Mouse (Mus musculus): ENCODE results near the gene Map2k6. TPM values are rescaled to one million over a fixed set of nuclear protein-coding genes. Genes with fewer than 3 reads are reported as not detected.

The Map2k6 gene
- polyA plus RNA-seq, 1 experiment from 2014 or later = 18.9 TPM

DNA sequence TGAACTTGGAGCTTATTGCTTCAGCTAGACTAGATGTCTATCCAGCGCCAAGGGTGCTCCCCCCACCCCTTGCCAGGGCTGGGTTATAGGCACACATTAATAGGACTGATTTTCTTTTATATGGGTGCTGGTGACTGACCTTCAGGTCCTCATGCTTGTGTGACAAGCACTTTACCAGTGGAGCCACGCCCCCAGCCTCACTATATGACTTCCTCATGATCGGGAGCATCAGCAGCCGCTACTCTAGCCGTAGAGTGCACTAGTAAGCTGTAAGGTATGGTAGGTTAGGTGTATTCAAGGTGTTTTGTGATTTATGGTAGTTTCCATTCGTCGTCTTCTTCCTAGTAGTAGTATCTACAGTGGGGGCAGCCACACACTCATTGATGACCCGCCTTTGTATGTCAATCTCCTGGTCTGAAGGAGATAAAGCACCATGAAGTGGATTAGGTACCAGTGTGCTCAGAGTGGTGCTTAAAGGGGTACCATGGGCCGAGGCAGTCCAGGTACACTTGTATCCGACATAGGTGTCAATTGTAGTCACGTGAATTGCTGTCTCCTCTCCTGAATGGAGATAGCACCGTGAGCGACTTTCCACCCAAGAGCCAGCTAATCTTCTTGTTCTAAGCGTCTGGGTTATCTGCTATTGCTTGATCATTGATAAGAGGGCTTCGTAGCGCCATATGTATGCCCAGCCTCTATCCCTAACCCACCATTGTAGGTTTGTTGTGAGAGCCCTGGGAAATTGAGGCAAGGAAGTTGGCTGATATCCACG lies 62.8 kb downstream of the Map2k6 start:
- H3K4me3 ChIP-seq (replicated peaks) = no peak overlapping the region
- no peak overlapping the region for H3K9ac ChIP-seq
- no peaks in the 10 kb centered on the region for H3K9me3 ChIP-seq
- WGBS = 91% methylated on average over 17 of the region's 17 CpGs
- no peak overlapping the region for H3K27ac ChIP-seq
- no peak for ATAC-seq
- H3K36me3 ChIP-seq = no peaks in the 10 kb centered on the region
- H3K4me1 ChIP-seq (replicated peaks) = peaks cover 6% of the 10 kb centered on the region
- H3K27me3 ChIP-seq (replicated peaks) = no peaks in the 10 kb centered on the region
- no peak overlapping the region for H3K4me2 ChIP-seq (replicated peaks)

DNA sequence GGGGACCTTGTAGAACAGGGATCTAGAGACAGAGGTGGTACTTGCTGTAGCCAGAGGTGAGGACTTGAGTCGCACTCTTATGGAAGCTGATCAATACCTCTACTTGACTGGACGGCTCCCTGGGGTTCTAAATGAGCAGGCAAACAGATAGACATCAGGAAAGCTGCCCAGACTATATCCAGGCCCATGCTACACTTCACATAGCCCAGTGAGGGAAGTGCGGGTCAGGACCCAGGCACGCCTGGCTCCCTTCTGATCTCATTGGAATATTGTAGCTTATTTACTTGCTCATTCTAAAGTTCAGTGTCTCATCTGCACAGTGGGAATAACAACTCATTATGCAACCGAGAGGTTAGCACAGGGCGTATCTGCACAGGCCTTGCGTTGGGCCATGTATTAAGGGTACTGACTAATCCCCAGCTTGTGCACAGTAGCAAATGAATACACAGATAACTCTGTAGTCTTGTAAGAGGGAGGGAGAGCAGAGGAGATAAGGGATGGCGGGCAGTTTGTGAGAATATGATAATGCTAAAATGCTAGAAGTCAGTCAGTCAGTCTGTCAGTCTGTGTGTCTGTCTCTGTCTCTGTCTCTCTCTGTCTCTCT lies 64.2 kb downstream of the Map2k6 start:
- H3K9ac ChIP-seq = no peak overlapping the region
- no peaks in the 10 kb centered on the region for H3K36me3 ChIP-seq
- no peak overlapping the region for H3K4me2 ChIP-seq (replicated peaks)
- H3K4me3 ChIP-seq (replicated peaks) = no peak overlapping the region
- no peaks in the 10 kb centered on the region for H3K9me3 ChIP-seq
- peak; percentile 80 for ATAC-seq
- H3K27me3 ChIP-seq (replicated peaks) = no peaks in the 10 kb centered on the region
- WGBS = 76% methylated on average over 8 of the region's 8 CpGs
- peaks cover 6% of the 10 kb centered on the region for H3K4me1 ChIP-seq (replicated peaks)
- no peak overlapping the region for H3K27ac ChIP-seq

DNA sequence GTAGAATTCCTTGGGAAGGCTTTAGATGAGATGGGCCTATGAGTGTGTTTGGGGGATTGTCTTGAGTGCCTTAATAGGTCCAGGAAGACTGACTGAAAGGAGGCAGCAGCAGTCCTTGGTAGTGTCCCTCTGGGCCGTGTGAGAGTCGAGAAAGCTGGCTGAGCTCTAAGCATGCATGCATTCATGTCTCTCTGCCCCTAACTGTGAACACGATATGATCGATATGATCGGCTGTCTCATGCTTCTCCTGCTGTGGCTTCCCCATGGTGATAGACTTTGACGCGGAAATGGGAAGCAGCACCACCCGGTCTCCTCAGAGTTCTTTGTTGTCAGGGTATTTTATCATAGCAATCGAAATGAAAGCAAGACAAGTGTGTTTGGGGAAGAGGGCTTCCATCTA lies 64.9 kb downstream of the Map2k6 start:
- Histone ChIP-seq H3K4me1 (replicated peaks) (peaks cover 4% of the 10 kb centered on the region), H3K27ac (no peak overlapping the region), H3K27me3 (replicated peaks) (no peaks in the 10 kb centered on the region), H3K4me3 (replicated peaks) (no peak overlapping the region), H3K4me2 (replicated peaks) (no peak overlapping the region), H3K9me3 (no peaks in the 10 kb centered on the region), H3K9ac (no peak overlapping the region), H3K36me3 (no peaks in the 10 kb centered on the region)
- WGBS = 65% methylated on average over 9 of the region's 9 CpGs
- peak; percentile 29; the same call in 1 of the 2 replicates for ATAC-seq

DNA sequence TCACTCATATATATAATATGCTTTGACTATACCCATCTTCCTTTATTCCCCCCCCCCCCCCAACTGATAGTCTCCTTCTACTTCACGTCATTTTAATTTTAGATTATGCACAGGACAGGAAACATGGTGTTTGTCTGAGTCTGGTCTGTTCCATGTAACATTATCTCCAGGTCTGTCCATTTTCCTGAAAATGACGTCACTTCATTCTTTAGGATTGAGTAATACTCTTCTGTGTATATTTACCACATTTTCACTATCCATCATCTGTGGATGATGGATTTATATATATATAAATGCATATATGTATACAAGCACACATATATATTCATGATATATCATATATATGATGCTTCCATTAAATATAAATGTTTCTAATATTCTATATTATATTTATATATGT lies 70.1 kb downstream of the Map2k6 start:
- Histone ChIP-seq H3K4me1 (replicated peaks) (no peaks in the 10 kb centered on the region), H3K36me3 (no peaks in the 10 kb centered on the region), H3K4me3 (replicated peaks) (no peak overlapping the region), H3K27me3 (replicated peaks) (no peaks in the 10 kb centered on the region), H3K4me2 (replicated peaks) (no peak overlapping the region), H3K27ac (no peak overlapping the region), H3K9me3 (no peaks in the 10 kb centered on the region), H3K9ac (no peak overlapping the region)
- ATAC-seq = no peak
- WGBS = 74% methylated on average over 2 of the region's 2 CpGs

DNA sequence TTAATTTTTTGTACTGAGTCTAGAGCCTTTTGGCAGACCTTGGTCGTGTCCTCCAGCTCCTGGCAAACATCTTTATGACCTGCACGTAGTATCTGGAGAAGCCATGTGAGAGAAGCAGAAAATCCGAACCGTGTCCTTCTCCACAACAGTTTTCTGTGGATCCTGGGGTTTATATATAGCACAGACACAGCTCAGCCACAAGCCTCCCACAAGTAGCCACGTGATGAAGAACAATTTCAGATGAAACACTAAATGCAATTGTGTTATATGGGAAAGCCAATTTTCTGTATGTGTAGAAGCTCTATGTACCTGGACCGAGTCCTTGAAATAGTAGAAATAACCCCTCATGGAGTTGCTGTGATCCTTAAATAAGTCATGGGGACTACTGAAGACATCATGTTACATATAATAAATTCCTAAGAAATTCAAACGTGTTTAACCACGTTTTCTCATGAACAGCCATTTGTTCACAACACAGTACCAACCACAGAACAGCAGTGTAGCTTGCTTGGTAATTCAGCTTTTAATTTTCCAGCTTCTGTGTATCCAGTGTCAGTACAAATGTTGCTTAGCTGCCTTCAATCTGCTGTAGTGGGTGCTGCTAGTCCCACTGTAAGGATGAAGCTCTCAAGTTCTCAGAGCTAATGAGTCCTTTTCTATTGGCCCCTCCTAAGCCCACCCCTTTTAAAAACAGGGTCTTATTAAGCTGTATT lies 71.8 kb downstream of the Map2k6 start:
- Histone ChIP-seq H3K36me3 (no peaks in the 10 kb centered on the region), H3K4me2 (replicated peaks) (no peak overlapping the region), H3K27ac (no peak overlapping the region), H3K4me3 (replicated peaks) (no peak overlapping the region), H3K9me3 (no peaks in the 10 kb centered on the region), H3K4me1 (replicated peaks) (no peaks in the 10 kb centered on the region), H3K27me3 (replicated peaks) (no peaks in the 10 kb centered on the region), H3K9ac (no peak overlapping the region)
- WGBS = 81% methylated on average over 8 of the region's 8 CpGs
- no peak for ATAC-seq

DNA sequence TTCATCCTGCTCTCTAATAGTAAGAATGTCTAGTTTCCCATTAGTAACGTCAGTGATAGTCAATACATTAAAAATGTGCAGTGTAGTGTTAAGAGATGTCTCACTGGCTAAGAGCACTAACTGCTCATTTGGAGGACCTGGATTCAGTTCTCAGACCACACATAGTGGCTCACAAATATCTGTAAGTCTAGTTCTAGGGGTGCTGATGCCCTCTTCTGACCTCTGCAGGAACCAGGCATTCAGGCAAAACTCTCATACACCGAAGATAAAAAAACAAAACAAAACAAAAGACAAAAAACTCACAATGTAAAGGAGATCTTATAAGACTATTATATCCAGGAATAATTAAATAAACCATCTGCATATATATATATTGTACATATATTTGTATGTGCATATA lies 72.4 kb downstream of the Map2k6 start:
- ATAC-seq = no peak
- no peak overlapping the region for H3K4me3 ChIP-seq (replicated peaks)
- 86% methylated on average over 2 of the region's 2 CpGs for WGBS
- no peak overlapping the region for H3K9ac ChIP-seq
- H3K9me3 ChIP-seq = no peaks in the 10 kb centered on the region
- H3K27me3 ChIP-seq (replicated peaks) = no peaks in the 10 kb centered on the region
- H3K4me1 ChIP-seq (replicated peaks) = no peaks in the 10 kb centered on the region
- no peak overlapping the region for H3K4me2 ChIP-seq (replicated peaks)
- H3K27ac ChIP-seq = no peak overlapping the region
- H3K36me3 ChIP-seq = no peaks in the 10 kb centered on the region

DNA sequence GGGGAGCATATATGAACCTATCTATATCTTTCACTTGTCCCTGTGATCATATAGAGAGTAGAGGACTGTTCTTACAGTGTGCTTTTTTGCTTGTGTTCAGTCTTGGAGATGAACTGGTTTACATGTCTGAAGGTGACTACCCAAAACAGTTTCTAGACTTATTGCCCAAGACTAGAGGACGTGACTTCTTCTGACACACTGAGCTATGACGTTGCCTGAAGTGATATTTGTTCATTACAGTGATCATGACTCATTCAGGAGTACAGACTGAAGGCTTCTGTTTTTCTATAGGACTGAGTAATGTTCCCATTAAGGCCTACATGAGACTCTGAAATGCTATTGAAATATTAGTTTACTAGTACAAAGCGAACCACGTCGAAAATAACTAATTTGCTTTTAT lies 73.2 kb downstream of the Map2k6 start:
- H3K36me3 ChIP-seq = no peaks in the 10 kb centered on the region
- H3K27me3 ChIP-seq (replicated peaks) = no peaks in the 10 kb centered on the region
- WGBS = 87% methylated on average over 5 of the region's 5 CpGs
- no peak overlapping the region for H3K9ac ChIP-seq
- no peaks in the 10 kb centered on the region; the same call in 1 of the 2 replicates for H3K4me1 ChIP-seq (replicated peaks)
- no peak overlapping the region for H3K27ac ChIP-seq
- no peaks in the 10 kb centered on the region for H3K9me3 ChIP-seq
- H3K4me3 ChIP-seq (replicated peaks) = no peak overlapping the region
- no peak overlapping the region for H3K4me2 ChIP-seq (replicated peaks)
- no peak for ATAC-seq

DNA sequence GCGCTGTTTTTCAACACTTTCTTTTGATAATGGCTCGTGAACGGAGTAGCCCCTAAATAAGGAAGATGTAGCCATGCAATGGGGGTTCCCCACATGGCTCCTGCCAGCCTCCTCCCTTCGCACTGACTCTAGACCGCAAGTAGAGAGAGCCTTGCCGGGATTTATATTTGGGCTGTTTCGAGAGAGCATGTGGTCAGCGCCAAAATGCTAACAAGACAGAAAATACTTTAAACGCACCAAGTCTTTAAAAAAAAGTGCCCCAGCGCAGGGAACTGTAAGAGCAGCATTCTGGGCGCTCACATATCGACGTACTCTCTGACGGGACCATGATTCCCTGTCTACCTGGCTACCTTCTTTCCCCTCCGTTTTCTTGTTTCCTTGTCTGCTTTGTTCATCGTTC lies 74.6 kb downstream of the Map2k6 start:
- ATAC-seq = no peak
- 86% methylated on average over 16 of the region's 16 CpGs for whole genome bisulfite sequencing
- no peaks in the 10 kb centered on the region for H3K36me3 ChIP-seq
- no peaks in the 10 kb centered on the region for H3K27me3 ChIP-seq (replicated peaks)
- H3K27ac ChIP-seq = no peak overlapping the region
- H3K4me3 ChIP-seq (replicated peaks) = no peak overlapping the region
- no peaks in the 10 kb centered on the region for H3K9me3 ChIP-seq
- no peak overlapping the region for H3K9ac ChIP-seq
- H3K4me1 ChIP-seq (replicated peaks) = peaks cover 9% of the 10 kb centered on the region
- no peak overlapping the region for H3K4me2 ChIP-seq (replicated peaks)

DNA sequence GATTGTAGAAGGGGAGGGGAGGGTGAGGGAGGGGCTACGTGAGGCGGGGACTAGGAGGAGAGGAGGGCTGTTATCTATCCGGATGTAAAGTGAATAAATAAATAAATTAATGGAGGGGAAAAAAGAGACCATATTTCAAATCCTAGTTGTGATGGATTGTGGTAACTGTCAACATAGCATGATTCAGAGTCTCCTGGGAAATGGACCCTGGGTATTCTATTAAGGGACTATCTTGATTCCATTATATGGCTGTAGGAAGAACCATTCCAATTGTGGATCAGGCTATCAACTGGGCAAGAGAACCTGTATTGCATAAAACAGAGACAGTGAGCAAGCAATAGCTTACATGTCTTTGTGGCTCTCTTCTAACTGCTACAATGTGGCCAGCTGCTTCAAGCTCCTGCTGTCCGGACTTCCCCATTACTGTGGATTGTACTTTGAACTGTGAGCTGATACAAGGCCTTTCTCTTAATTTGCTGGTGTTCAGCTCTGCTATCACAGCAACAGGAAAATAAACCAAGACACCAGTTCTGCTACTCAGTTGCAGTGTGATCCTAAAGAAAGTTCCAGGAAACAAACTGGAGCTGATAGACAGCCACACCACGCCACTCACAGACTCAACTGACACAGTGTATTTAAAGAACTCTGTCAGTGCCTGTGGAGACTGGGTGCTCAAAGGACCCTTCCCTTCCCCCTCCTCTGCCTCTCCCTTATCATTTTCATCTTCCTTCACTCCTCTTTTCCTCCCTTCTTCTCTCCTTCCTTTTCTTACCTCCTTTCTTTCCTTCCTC lies 77.6 kb downstream of the Map2k6 start:
- peaks cover 22% of the 10 kb centered on the region for H3K4me1 ChIP-seq (replicated peaks)
- no peak overlapping the region for H3K4me3 ChIP-seq (replicated peaks)
- H3K9ac ChIP-seq = no peak overlapping the region
- H3K9me3 ChIP-seq = no peaks in the 10 kb centered on the region
- 41% methylated on average over 5 of the region's 5 CpGs for WGBS
- H3K4me2 ChIP-seq (replicated peaks) = peak overlapping the region; percentile 6; the same call in 1 of the 2 replicates
- H3K27ac ChIP-seq = peak overlapping the region; percentile 85
- H3K36me3 ChIP-seq = no peaks in the 10 kb centered on the region
- no peaks in the 10 kb centered on the region for H3K27me3 ChIP-seq (replicated peaks)
- peak; percentile 85 for ATAC-seq

DNA sequence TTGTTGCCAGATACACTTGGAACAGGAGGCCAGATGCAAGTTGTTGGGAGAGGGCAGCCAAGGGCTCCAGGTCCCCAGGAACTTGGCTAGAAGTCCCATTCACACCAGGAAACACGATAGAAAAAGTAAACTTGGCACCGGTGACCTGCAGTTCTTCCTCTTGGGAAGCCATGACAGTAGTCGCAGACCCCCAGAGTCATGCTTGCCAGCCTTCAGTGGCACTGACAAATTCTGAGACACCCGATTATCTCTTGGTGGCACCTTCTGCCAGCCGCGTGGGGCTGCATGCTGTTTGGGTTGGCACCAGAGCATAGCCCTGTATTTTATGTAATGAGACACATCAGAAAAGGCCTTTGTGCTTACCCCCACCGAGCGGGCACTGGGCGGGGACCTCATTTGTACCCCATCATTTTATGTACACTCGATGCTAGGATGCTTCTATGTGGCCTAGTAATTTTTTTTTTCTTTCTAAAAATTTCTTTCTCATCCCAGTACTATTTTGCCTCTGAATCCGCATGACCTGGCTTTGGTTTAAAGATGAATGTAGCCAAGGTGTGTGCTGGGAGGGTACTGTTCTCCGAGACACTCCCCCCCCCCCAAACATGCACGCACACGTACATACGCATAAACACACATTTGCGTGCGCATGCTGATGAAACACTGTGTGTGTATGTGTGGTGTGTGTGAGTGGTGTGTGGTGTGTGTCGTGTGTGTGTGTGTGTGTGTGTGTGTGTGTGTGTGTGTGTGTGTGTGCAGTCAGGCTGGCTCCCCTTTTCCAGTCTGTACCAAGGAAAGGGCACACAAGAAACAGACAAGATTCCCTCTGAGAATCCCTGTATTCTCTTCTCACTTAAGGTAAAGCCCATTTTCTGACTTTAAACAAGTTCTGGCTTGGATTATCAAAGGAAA lies 79.3 kb downstream of the Map2k6 start:
- H3K4me3 ChIP-seq (replicated peaks) = no peak overlapping the region

DNA sequence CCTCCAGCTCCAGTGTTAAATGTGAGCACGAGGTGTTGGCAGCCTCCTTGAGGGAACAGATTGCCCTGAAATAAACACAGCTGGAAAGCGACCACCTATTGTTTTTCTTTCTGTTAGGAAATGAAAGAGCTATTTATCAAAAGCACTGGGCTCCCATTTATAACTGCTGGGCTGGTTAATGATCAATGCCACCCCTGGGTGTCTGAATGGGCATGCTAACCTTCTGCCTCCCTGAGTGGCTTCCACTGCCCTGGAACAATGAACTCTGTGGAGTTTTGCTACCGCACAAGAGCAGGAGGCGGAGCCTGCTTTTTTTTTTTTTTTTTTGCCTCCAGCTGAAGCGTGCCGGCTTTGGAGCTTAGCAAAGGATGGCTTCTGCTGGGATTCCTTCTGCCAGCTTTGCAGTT lies 80.1 kb downstream of the Map2k6 start:
- peak overlapping the region; percentile 0; the same call in 1 of the 2 replicates for H3K4me3 ChIP-seq (replicated peaks)
- 0 out of 2 replicates have a peak overlapping the region, but pooled peaks have one; percentile 36 for H3K27ac ChIP-seq
- no peaks in the 10 kb centered on the region for H3K36me3 ChIP-seq
- 1% methylated on average over 5 of the region's 6 CpGs for WGBS
- H3K27me3 ChIP-seq (replicated peaks) = no peaks in the 10 kb centered on the region
- peak overlapping the region; percentile 49 for H3K4me2 ChIP-seq (replicated peaks)
- peaks cover 22% of the 10 kb centered on the region for H3K4me1 ChIP-seq (replicated peaks)
- no peaks in the 10 kb centered on the region for H3K9me3 ChIP-seq
- ATAC-seq = peak; percentile 69
- no peak overlapping the region for H3K9ac ChIP-seq

More for the DNA sequence above, 79.3 kb downstream of the Map2k6 start:
- H3K4me1 ChIP-seq (replicated peaks) = peaks cover 22% of the 10 kb centered on the region
- no peaks in the 10 kb centered on the region for H3K27me3 ChIP-seq (replicated peaks)
- no peak for ATAC-seq
- peak overlapping the region; percentile 19; the same call in 1 of the 2 replicates for H3K4me2 ChIP-seq (replicated peaks)
- H3K9ac ChIP-seq = no peak overlapping the region
- 56% methylated on average over 18 of the region's 18 CpGs for WGBS
- H3K27ac ChIP-seq = peak overlapping the region; percentile 85
- no peaks in the 10 kb centered on the region for H3K9me3 ChIP-seq
- H3K36me3 ChIP-seq = no peaks in the 10 kb centered on the region

Data from intestine, embryonic 15.5 days (tissue).